Mouse (Mus musculus) leukemia stem cell, adult 10-12 weeks (primary cell): Measurements from ENCODE around the gene Meig1. TPM values are rescaled to one million over a fixed set of nuclear protein-coding genes. Genes with fewer than 3 reads are reported as not detected.

Experiments used
- polyA plus RNA-seq: library from polyadenylated mRNA; stranded (reverse); fragments of >175 nt; gene quantifications from 2 replicates; pipeline ENCODE4 v1.2.3, GENCODE M21; 2012; ENCODE audit warnings: low replicate concordance

Meig1 gene
- polyA plus RNA-seq = not detected in 2 replicates

GRCm38 (mm10) chr2:3422548-3422947 is at the start of gene Meig1:
Gene Meig1 (minus strand): TSS chr2:3422648.

DNA sequence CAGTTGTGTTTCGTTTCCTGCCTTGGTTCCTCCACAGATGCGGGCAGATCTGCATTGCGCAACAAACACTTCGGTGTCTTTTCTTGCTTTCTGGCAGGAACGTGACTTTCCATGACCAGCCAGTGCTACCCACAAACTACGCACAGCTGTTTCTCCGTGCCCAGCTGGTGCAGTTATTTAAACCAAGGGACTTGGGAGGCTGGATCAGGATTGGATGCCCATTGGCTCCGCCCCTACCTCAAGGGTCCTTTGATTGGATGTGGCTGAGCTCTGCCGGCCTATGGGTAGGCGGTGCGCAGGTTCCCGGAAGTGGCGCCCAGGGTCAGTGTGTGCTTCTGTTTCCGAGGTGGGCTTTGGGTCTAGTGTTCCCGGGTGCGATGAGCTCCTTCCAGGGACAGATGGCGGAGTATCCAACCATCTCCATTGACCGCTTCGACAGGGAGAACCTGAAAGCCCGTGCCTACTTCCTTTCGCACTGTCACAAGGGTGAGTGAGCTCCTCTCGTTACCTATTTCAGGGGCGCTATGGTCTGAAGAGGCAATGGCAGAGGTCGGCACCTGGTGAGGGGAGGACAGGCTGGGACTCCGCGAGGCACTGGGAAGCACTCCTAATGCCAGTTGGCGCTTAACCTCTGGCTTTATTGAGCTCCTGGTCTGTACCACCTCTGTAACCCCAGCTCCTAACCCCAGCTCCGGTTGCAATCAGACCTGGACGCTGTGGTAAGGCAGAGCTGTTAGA is 1.6 kb upstream of the Meig1 start, which contains the start of gene Dclre1c:
Gene Dclre1c (plus strand): TSS at position 291 of the 738 bp plus-strand sequence.

GRCm38 (mm10) chr2:3397110-3397509 is 25.3 kb downstream of the Meig1 start, which contains the start of gene Olah:
Gene Olah (minus strand): TSS chr2:3397210.

Other genes with a start within 250 kb of the Meig1 start
- 5.1 and 6.1 TPM in 2 replicates for gene Nmt2, start 138.4 kb downstream of the Meig1 start, polyA plus RNA-seq
- gene Rpp38, start 90.0 kb downstream of the Meig1 start, polyA plus RNA-seq = 0.24 and 1.7 TPM in 2 replicates
- gene Acbd7, start 86.5 kb downstream of the Meig1 start, polyA plus RNA-seq = not detected in 2 replicates
- not detected in 2 replicates for gene Olah, start 25.4 kb downstream of the Meig1 start, polyA plus RNA-seq
- gene Dclre1c, start 1.5 kb upstream of the Meig1 start, polyA plus RNA-seq = 2.6 and 2.7 TPM in 2 replicates
- 2.2 and 7.3 TPM in 2 replicates for gene Suv39h2, start 52.4 kb upstream of the Meig1 start, polyA plus RNA-seq
- gene Gm45902, start 90.1 kb upstream of the Meig1 start, polyA plus RNA-seq = 1.8 and 2.8 TPM in 2 replicates
- gene Hspa14, start 90.2 kb upstream of the Meig1 start, polyA plus RNA-seq = 1.4 and 9.1 TPM in 2 replicates
- gene Cdnf, start 90.4 kb upstream of the Meig1 start, polyA plus RNA-seq = 0.22 TPM in 1 of 2 replicates, not detected in the other
- gene Fam107b, start 147.8 kb upstream of the Meig1 start, polyA plus RNA-seq = 56.9 and 77.6 TPM in 2 replicates